Mouse (Mus musculus): ENCODE data around the gene Fam83e. TPM values are rescaled to one million over a fixed set of nuclear protein-coding genes. Genes with fewer than 3 reads are reported as not detected.
A peak's percentile ranks its signal among the peaks of the same experiment; 100 is the strongest.

The Fam83e gene
- polyA plus RNA-seq, 1 experiment, result 0.18 TPM

- Histone ChIP-seq H3ac (ENCODE audit: control insufficient read depth, insufficient read length) (no peak overlapping the region), H3K4me2 (ENCODE audit: low read depth) (no peak overlapping the region), H3K4me3 (no peak overlapping the region), H3K79me2 (ENCODE audit: control insufficient read depth, insufficient read depth) (no peaks in the 10 kb centered on the region), H3K36me3 (ENCODE audit: control insufficient read depth, insufficient read depth) (no peaks in the 10 kb centered on the region), H3K27me3 (ENCODE audit: control insufficient read depth, insufficient read depth, insufficient read length) (no peaks in the 10 kb centered on the region)
- no peak for TF ChIP-seq MAX (IDR thresholded peaks at IDR 0.05; ENCODE audit: low read depth)
Measured at GRCm38 (mm10) chr7:45739820-45740219, 18.8 kb downstream of the Fam83e start.

GRCm38 (mm10) chr7:45741308-45741707 lies 20.3 kb downstream of the Fam83e start:
- H3K79me2 ChIP-seq (ENCODE audit: control insufficient read depth, insufficient read depth), result no peaks in the 10 kb centered on the region
- no peak for TF ChIP-seq USF1 (IDR thresholded peaks at IDR 0.05; ENCODE audit: low read depth)
- TF ChIP-seq TCF12 (IDR thresholded peaks at IDR 0.05; ENCODE audit: insufficient read depth, poor library complexity, severe bottlenecking), result no peak
- TF ChIP-seq E2F4 (IDR thresholded peaks at IDR 0.05; ENCODE audit: insufficient read depth), result no peak
- no peak for TF ChIP-seq REST (IDR thresholded peaks at IDR 0.05; ENCODE audit: insufficient read depth, insufficient read length)
- TF ChIP-seq MAX (IDR thresholded peaks at IDR 0.05; ENCODE audit: low read depth), result no peak
- no peak for TF ChIP-seq SRF (IDR thresholded peaks at IDR 0.05; ENCODE audit: control insufficient read depth, insufficient read length, low read depth)
- no peak for TF ChIP-seq MYOD1 (IDR thresholded peaks at IDR 0.05; ENCODE audit: control insufficient read depth in 1 of 3, insufficient read length in 2 of 3, low read depth in 2 of 3)
- no peak for TF ChIP-seq MYOG (IDR thresholded peaks at IDR 0.05; ENCODE audit: control insufficient read depth in 1 of 3, insufficient read depth in 1 of 3, insufficient read length in 2 of 3, low read depth in 2 of 3)
- TF ChIP-seq TCF3 (IDR thresholded peaks at IDR 0.05; ENCODE audit: insufficient read length, low read depth), result no peak

GRCm38 (mm10) chr7:45741777-45742176 lies 20.8 kb downstream of the Fam83e start:
- no peak overlapping the region for H3ac ChIP-seq (ENCODE audit: control insufficient read depth, insufficient read length)
- TF ChIP-seq POLR2A (IDR thresholded peaks at IDR 0.05; ENCODE audit: insufficient read length, low read depth) (no peak), TCF3 (IDR thresholded peaks at IDR 0.05; ENCODE audit: insufficient read length, low read depth) (no peak), CEBPB (IDR thresholded peaks at IDR 0.05; ENCODE audit: insufficient read depth, poor library complexity, severe bottlenecking) (no peak), E2F4 (IDR thresholded peaks at IDR 0.05; ENCODE audit: insufficient read depth) (no peak), MYOG (IDR thresholded peaks at IDR 0.05; ENCODE audit: control insufficient read depth in 1 of 3, insufficient read depth in 1 of 3, insufficient read length in 2 of 3, low read depth in 2 of 3) (no peak), MYOD1 (IDR thresholded peaks at IDR 0.05; ENCODE audit: control insufficient read depth in 1 of 3, insufficient read length in 2 of 3, low read depth in 2 of 3) (no peak), SRF (IDR thresholded peaks at IDR 0.05; ENCODE audit: control insufficient read depth, insufficient read length, low read depth) (no peak), REST (IDR thresholded peaks at IDR 0.05; ENCODE audit: insufficient read depth, insufficient read length) (no peak), MAX (IDR thresholded peaks at IDR 0.05; ENCODE audit: low read depth) (no peak), POLR2AphosphoS2 (IDR thresholded peaks at IDR 0.05; ENCODE audit: insufficient read length, low read depth) (no peak), TCF12 (IDR thresholded peaks at IDR 0.05; ENCODE audit: insufficient read depth, poor library complexity, severe bottlenecking) (no peak)
- H3K4me2 ChIP-seq (ENCODE audit: low read depth), result no peak overlapping the region
- H3K79me2 ChIP-seq (ENCODE audit: control insufficient read depth, insufficient read depth), result no peaks in the 10 kb centered on the region
- no peaks in the 10 kb centered on the region for H3K27me3 ChIP-seq (ENCODE audit: control insufficient read depth, insufficient read depth, insufficient read length)
- H3K4me3 ChIP-seq, result no peak overlapping the region
- no peaks in the 10 kb centered on the region for H3K36me3 ChIP-seq (ENCODE audit: control insufficient read depth, insufficient read depth)

More at GRCm38 (mm10) chr7:45741308-45741707, 20.3 kb downstream of the Fam83e start:
- H3K4me2 ChIP-seq (ENCODE audit: low read depth), result no peak overlapping the region
- no peak overlapping the region for H3K4me3 ChIP-seq
- no peak overlapping the region for H3ac ChIP-seq (ENCODE audit: control insufficient read depth, insufficient read length)
- no peaks in the 10 kb centered on the region for H3K27me3 ChIP-seq (ENCODE audit: control insufficient read depth, insufficient read depth, insufficient read length)
- no peaks in the 10 kb centered on the region for H3K36me3 ChIP-seq (ENCODE audit: control insufficient read depth, insufficient read depth)

GRCm38 (mm10) chr7:45742338-45742737 lies 21.3 kb downstream of the Fam83e start:
- no peaks in the 10 kb centered on the region for H3K79me2 ChIP-seq (ENCODE audit: control insufficient read depth, insufficient read depth)
- H3K4me3 ChIP-seq, result no peak overlapping the region
- TF ChIP-seq MYOG (IDR thresholded peaks at IDR 0.05; ENCODE audit: control insufficient read depth in 1 of 3, insufficient read depth in 1 of 3, insufficient read length in 2 of 3, low read depth in 2 of 3) (peak in 2 of 3 experiments; percentile 45 to 86), SRF (IDR thresholded peaks at IDR 0.05; ENCODE audit: control insufficient read depth, insufficient read length, low read depth) (no peak), MYOD1 (IDR thresholded peaks at IDR 0.05; ENCODE audit: control insufficient read depth in 1 of 3, insufficient read length in 2 of 3, low read depth in 2 of 3) (peak in 2 of 3 experiments; percentile 70 to 93), TCF12 (IDR thresholded peaks at IDR 0.05; ENCODE audit: insufficient read depth, poor library complexity, severe bottlenecking) (peak; percentile 8)
- H3K36me3 ChIP-seq (ENCODE audit: control insufficient read depth, insufficient read depth), result no peaks in the 10 kb centered on the region
- H3ac ChIP-seq (ENCODE audit: control insufficient read depth, insufficient read length), result no peak overlapping the region
- no peaks in the 10 kb centered on the region for H3K27me3 ChIP-seq (ENCODE audit: control insufficient read depth, insufficient read depth, insufficient read length)
- H3K4me2 ChIP-seq (ENCODE audit: low read depth), result peak overlapping the region; percentile 42

GRCm38 (mm10) chr7:45744387-45744786 lies 23.4 kb downstream of the Fam83e start:
- H3K27me3 ChIP-seq (ENCODE audit: control insufficient read depth, insufficient read depth, insufficient read length), result no peaks in the 10 kb centered on the region
- TF ChIP-seq CEBPB (IDR thresholded peaks at IDR 0.05; ENCODE audit: insufficient read depth, poor library complexity, severe bottlenecking) (no peak), POLR2AphosphoS2 (IDR thresholded peaks at IDR 0.05; ENCODE audit: insufficient read length, low read depth) (no peak), SRF (IDR thresholded peaks at IDR 0.05; ENCODE audit: control insufficient read depth, insufficient read length, low read depth) (no peak), POLR2A (IDR thresholded peaks at IDR 0.05; ENCODE audit: insufficient read length, low read depth) (no peak), MAX (IDR thresholded peaks at IDR 0.05; ENCODE audit: low read depth) (no peak), TCF3 (IDR thresholded peaks at IDR 0.05; ENCODE audit: insufficient read length, low read depth) (no peak), E2F4 (IDR thresholded peaks at IDR 0.05; ENCODE audit: insufficient read depth) (no peak), TCF12 (IDR thresholded peaks at IDR 0.05; ENCODE audit: insufficient read depth, poor library complexity, severe bottlenecking) (no peak), MYOG (IDR thresholded peaks at IDR 0.05; ENCODE audit: control insufficient read depth in 1 of 3, insufficient read depth in 1 of 3, insufficient read length in 2 of 3, low read depth in 2 of 3) (no peak), USF1 (IDR thresholded peaks at IDR 0.05; ENCODE audit: low read depth) (no peak), REST (IDR thresholded peaks at IDR 0.05; ENCODE audit: insufficient read depth, insufficient read length) (no peak), MYOD1 (IDR thresholded peaks at IDR 0.05; ENCODE audit: control insufficient read depth in 1 of 3, insufficient read length in 2 of 3, low read depth in 2 of 3) (no peak)
- no peaks in the 10 kb centered on the region for H3K36me3 ChIP-seq (ENCODE audit: control insufficient read depth, insufficient read depth)
- no peak overlapping the region for H3ac ChIP-seq (ENCODE audit: control insufficient read depth, insufficient read length)
- no peak overlapping the region for H3K4me2 ChIP-seq (ENCODE audit: low read depth)
- H3K4me3 ChIP-seq, result no peak overlapping the region
- no peaks in the 10 kb centered on the region for H3K79me2 ChIP-seq (ENCODE audit: control insufficient read depth, insufficient read depth)

Measured in myocyte (in vitro differentiated cells).